Mouse (Mus musculus): ENCODE measurements around the gene Ablim1. TPM values are rescaled to one million over a fixed set of nuclear protein-coding genes. Genes with fewer than 3 reads are reported as not detected.

Gene Ablim1
- polyA plus RNA-seq, 1 experiment: 12.2 TPM

- TF ChIP-seq CTCF (IDR thresholded peaks at IDR 0.05; ENCODE audit: low read depth, low read length) (no peak), POLR2A (IDR thresholded peaks at IDR 0.05; ENCODE audit: insufficient read depth, low read length) (no peak), EP300 (IDR thresholded peaks at IDR 0.05; ENCODE audit: insufficient read depth, low read depth, low read length) (no peak)
- Histone ChIP-seq H3K27ac (ENCODE audit: insufficient read depth, low read length) (no peak overlapping the region), H3K27me3 (ENCODE audit: control insufficient read depth, insufficient read depth, low read length, poor library complexity, severe bottlenecking) (no peaks in the 10 kb centered on the region), H3K9me3 (replicated peaks; ENCODE audit: control insufficient read depth, insufficient read depth, low read length, poor library complexity, severe bottlenecking) (no peaks in the 10 kb centered on the region), H3K4me1 (ENCODE audit: control insufficient read depth, insufficient read depth, low read length) (peaks cover 5% of the 10 kb centered on the region), H3K4me3 (ENCODE audit: low read depth, low read length) (no peak overlapping the region), H3K36me3 (ENCODE audit: control insufficient read depth, insufficient read depth, low read length, poor library complexity, severe bottlenecking) (no peaks in the 10 kb centered on the region), H3K9ac (ENCODE audit: low read depth, poor library complexity, severe bottlenecking) (no peak overlapping the region)
Observed at GRCm38 (mm10) chr19:57272824-57273613, 41.7 kb downstream of the Ablim1 start.

GRCm38 (mm10) chr19:57271757-57272156 lies 43.0 kb downstream of the Ablim1 start:
- TF ChIP-seq CTCF (IDR thresholded peaks at IDR 0.05; ENCODE audit: low read depth, low read length): no peak
- no peak for TF ChIP-seq POLR2A (IDR thresholded peaks at IDR 0.05; ENCODE audit: insufficient read depth, low read length)
- TF ChIP-seq EP300 (IDR thresholded peaks at IDR 0.05; ENCODE audit: insufficient read depth, low read depth, low read length): no peak
- Histone ChIP-seq H3K9ac (ENCODE audit: low read depth, poor library complexity, severe bottlenecking) (no peak overlapping the region), H3K27me3 (ENCODE audit: control insufficient read depth, insufficient read depth, low read length, poor library complexity, severe bottlenecking) (no peaks in the 10 kb centered on the region), H3K4me1 (ENCODE audit: control insufficient read depth, insufficient read depth, low read length) (peaks cover 5% of the 10 kb centered on the region), H3K27ac (ENCODE audit: insufficient read depth, low read length) (no peak overlapping the region), H3K36me3 (ENCODE audit: control insufficient read depth, insufficient read depth, low read length, poor library complexity, severe bottlenecking) (no peaks in the 10 kb centered on the region), H3K4me3 (ENCODE audit: low read depth, low read length) (no peak overlapping the region), H3K9me3 (replicated peaks; ENCODE audit: control insufficient read depth, insufficient read depth, low read length, poor library complexity, severe bottlenecking) (no peaks in the 10 kb centered on the region)

- H3K27me3 ChIP-seq (ENCODE audit: control insufficient read depth, insufficient read depth, low read length, poor library complexity, severe bottlenecking): no peaks in the 10 kb centered on the region
- H3K4me3 ChIP-seq (ENCODE audit: low read depth, low read length): no peak overlapping the region
- no peak overlapping the region for H3K9ac ChIP-seq (ENCODE audit: low read depth, poor library complexity, severe bottlenecking)
- no peaks in the 10 kb centered on the region for H3K36me3 ChIP-seq (ENCODE audit: control insufficient read depth, insufficient read depth, low read length, poor library complexity, severe bottlenecking)
- no peak overlapping the region for H3K27ac ChIP-seq (ENCODE audit: insufficient read depth, low read length)
- H3K4me1 ChIP-seq (ENCODE audit: control insufficient read depth, insufficient read depth, low read length): peaks cover 5% of the 10 kb centered on the region
- TF ChIP-seq EP300 (IDR thresholded peaks at IDR 0.05; ENCODE audit: insufficient read depth, low read depth, low read length): no peak
- H3K9me3 ChIP-seq (replicated peaks; ENCODE audit: control insufficient read depth, insufficient read depth, low read length, poor library complexity, severe bottlenecking): no peaks in the 10 kb centered on the region
Observed at GRCm38 (mm10) chr19:57270711-57271110, 44.0 kb downstream of the Ablim1 start.

GRCm38 (mm10) chr19:57269791-57270190 lies 44.9 kb downstream of the Ablim1 start:
- H3K9me3 ChIP-seq (replicated peaks; ENCODE audit: control insufficient read depth, insufficient read depth, low read length, poor library complexity, severe bottlenecking): no peaks in the 10 kb centered on the region
- no peak overlapping the region for H3K9ac ChIP-seq (ENCODE audit: low read depth, poor library complexity, severe bottlenecking)
- H3K27me3 ChIP-seq (ENCODE audit: control insufficient read depth, insufficient read depth, low read length, poor library complexity, severe bottlenecking): no peaks in the 10 kb centered on the region
- no peak overlapping the region for H3K4me3 ChIP-seq (ENCODE audit: low read depth, low read length)
- no peak for TF ChIP-seq EP300 (IDR thresholded peaks at IDR 0.05; ENCODE audit: insufficient read depth, low read depth, low read length)
- TF ChIP-seq CTCF (IDR thresholded peaks at IDR 0.05; ENCODE audit: low read depth, low read length): no peak
- no peak for TF ChIP-seq POLR2A (IDR thresholded peaks at IDR 0.05; ENCODE audit: insufficient read depth, low read length)
- no peaks in the 10 kb centered on the region for H3K36me3 ChIP-seq (ENCODE audit: control insufficient read depth, insufficient read depth, low read length, poor library complexity, severe bottlenecking)
- no peak overlapping the region for H3K27ac ChIP-seq (ENCODE audit: insufficient read depth, low read length)
- peaks cover 5% of the 10 kb centered on the region for H3K4me1 ChIP-seq (ENCODE audit: control insufficient read depth, insufficient read depth, low read length)

GRCm38 (mm10) chr19:57267531-57267930 lies 47.2 kb downstream of the Ablim1 start:
- Histone ChIP-seq H3K9me3 (replicated peaks; ENCODE audit: control insufficient read depth, insufficient read depth, low read length, poor library complexity, severe bottlenecking) (no peaks in the 10 kb centered on the region), H3K27me3 (ENCODE audit: control insufficient read depth, insufficient read depth, low read length, poor library complexity, severe bottlenecking) (no peaks in the 10 kb centered on the region; the same call in 1 of the 2 replicates), H3K4me1 (ENCODE audit: control insufficient read depth, insufficient read depth, low read length) (peaks cover 2% of the 10 kb centered on the region), H3K27ac (ENCODE audit: insufficient read depth, low read length) (no peak overlapping the region), H3K4me3 (ENCODE audit: low read depth, low read length) (no peak overlapping the region), H3K36me3 (ENCODE audit: control insufficient read depth, insufficient read depth, low read length, poor library complexity, severe bottlenecking) (no peaks in the 10 kb centered on the region), H3K9ac (ENCODE audit: low read depth, poor library complexity, severe bottlenecking) (no peak overlapping the region)
- no peak for TF ChIP-seq POLR2A (IDR thresholded peaks at IDR 0.05; ENCODE audit: insufficient read depth, low read length)
- no peak for TF ChIP-seq CTCF (IDR thresholded peaks at IDR 0.05; ENCODE audit: low read depth, low read length)
- TF ChIP-seq EP300 (IDR thresholded peaks at IDR 0.05; ENCODE audit: insufficient read depth, low read depth, low read length): no peak

GRCm38 (mm10) chr19:57266374-57267085 lies 48.2 kb downstream of the Ablim1 start:
- no peak for TF ChIP-seq EP300 (IDR thresholded peaks at IDR 0.05; ENCODE audit: insufficient read depth, low read depth, low read length)
- TF ChIP-seq POLR2A (IDR thresholded peaks at IDR 0.05; ENCODE audit: insufficient read depth, low read length): no peak
- TF ChIP-seq CTCF (IDR thresholded peaks at IDR 0.05; ENCODE audit: low read depth, low read length): no peak
- Histone ChIP-seq H3K9me3 (replicated peaks; ENCODE audit: control insufficient read depth, insufficient read depth, low read length, poor library complexity, severe bottlenecking) (no peaks in the 10 kb centered on the region), H3K27me3 (ENCODE audit: control insufficient read depth, insufficient read depth, low read length, poor library complexity, severe bottlenecking) (no peaks in the 10 kb centered on the region; the same call in 1 of the 2 replicates), H3K9ac (ENCODE audit: low read depth, poor library complexity, severe bottlenecking) (no peak overlapping the region), H3K4me3 (ENCODE audit: low read depth, low read length) (no peak overlapping the region), H3K36me3 (ENCODE audit: control insufficient read depth, insufficient read depth, low read length, poor library complexity, severe bottlenecking) (no peaks in the 10 kb centered on the region), H3K4me1 (ENCODE audit: control insufficient read depth, insufficient read depth, low read length) (peaks cover 2% of the 10 kb centered on the region), H3K27ac (ENCODE audit: insufficient read depth, low read length) (no peak overlapping the region)
